Mouse (Mus musculus): ENCODE measurements around the gene LTO1.

DNA sequence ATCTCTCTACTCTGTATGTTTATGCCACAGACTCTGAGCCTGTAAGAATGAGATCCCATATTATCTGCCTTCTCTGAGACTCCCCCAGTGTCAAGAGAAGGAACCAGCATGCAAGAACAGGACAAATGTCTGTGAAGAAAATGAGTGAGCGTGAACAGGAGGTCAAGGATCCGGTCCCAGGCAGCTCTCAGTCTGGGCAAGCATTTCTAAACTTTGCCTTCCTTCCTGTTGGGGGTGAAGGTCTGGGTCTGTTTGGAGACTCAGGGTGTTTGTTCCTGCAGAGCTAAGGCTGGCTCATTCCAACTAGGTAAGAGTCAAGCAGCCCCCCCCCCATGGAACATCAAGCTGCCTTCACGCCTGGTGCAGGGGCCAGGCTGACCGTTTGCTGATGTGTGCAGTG, 42.5 kb upstream of the LTO1 start:
- TF ChIP-seq CTCF (IDR thresholded peaks at IDR 0.05; ENCODE audit: low read depth) (no peak), EP300 (optimal IDR thresholded peaks at IDR 0.05) (no peak)

Data from stomach, postnatal 0 days (tissue).